Mouse (Mus musculus) subcutaneous adipose tissue, adult 2 months (tissue): ENCODE measurements around the gene Psg17. TPM values are rescaled to one million over a fixed set of nuclear protein-coding genes. Genes with fewer than 3 reads are reported as not detected.

ENCODE experiments used
- polyA plus RNA-seq: library from polyadenylated mRNA; depleted of rRNA; stranded (reverse); fragments of >200 nt; gene quantifications from 2 replicates; pipeline ENCODE4 v1.2.3, GENCODE M21; 2012; ENCODE audit warnings: low replicate concordance; rRNA removed

The Psg17 gene
- 0.58 TPM in 1 of 2 replicates, not detected in the other for polyA plus RNA-seq

DNA sequence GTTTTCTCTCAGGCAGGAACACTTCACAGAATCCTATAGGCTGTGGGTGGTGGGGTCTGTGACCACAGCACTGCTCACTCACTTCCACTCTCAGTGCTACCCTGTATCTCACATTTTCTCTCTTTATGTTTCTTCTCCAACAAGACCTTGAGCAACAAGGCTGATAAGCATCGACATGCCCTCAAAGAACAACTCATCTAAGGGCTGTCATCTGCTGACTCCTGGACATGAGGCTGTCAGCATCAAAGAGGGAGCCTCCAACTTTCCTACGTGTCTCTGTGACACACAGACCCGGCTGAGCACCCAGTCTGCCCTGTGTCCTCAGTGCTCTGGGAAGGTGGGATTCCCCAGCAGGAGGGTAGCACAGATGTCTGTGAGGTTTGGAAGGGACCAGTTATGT is at the start of gene Psg17:
Gene Psg17, minus strand, starts transcription at position 101 of the 400 bp plus-strand sequence.

DNA sequence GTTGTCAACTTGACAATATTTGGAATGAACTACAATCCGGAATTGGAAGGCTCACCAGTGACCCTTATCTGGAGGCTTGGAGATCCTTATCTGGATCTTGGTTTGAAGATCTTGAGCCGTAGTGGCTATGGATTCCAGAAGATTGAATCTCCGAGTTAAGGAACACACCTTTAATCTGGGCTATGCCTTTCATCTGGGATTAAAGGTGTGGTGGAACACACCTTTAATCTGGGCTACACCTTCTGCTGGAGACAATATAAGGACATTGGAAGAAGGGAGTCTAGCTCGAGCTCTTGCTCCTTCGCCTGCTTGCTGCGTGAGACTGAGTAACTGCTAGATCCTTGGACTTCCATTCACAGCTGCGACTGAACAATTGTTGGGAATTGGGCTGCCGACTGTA is 49.6 kb upstream of the Psg17 start, which contains the start of gene Pglyrp1:
Gene Pglyrp1, plus strand, starts transcription at position 301 of the 400 bp plus-strand sequence.

DNA sequence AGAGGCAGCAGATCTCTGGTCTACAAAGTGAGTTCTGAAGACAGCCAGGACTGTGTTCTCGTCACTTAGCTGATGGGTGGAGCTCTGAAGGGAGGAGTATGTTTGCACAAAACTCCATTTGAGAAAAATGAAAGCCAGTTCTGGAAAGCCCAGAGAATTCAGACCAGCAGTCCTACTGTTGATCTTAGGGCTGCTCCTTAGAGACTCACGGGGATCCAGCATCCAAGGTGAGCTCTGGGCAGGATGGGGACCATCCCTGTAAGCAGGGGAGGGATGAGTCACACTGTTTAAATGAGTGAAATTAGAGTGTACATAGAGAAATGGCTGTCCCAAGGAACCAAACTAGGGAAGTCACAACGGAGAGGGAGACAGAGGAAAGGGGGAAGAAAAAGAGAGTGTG is 18.5 kb upstream of the Psg17 start, which contains the start of gene Mill2:
Gene Mill2, plus strand, starts transcription at position 102 of the 400 bp plus-strand sequence.

DNA sequence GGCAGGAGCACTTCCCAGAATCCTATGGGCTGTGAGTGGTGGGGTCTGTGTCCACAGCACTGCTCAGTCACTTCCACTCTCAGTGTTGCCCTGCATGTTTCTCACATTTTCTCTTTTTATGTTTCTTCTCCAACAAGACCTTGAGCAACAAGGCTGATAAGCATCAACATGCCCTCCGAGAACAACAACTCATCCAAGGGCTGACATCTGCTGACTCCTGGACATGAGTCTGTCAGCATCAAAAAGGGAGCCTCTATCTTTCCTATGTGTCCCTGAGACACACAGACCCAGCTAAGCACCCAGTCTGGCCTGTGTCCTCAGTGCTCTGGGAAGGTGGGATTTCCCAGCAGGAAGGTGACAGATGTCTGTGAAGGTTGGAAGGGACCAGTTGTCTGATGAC is 23.0 kb downstream of the Psg17 start, which contains the start of gene Psg19:
Gene Psg19, minus strand, starts transcription at position 101 of the 400 bp plus-strand sequence.

Other genes with a start within 250 kb of the Psg17 start
- not detected in 2 replicates for gene Psg23, start 205.1 kb downstream of the Psg17 start, polyA plus RNA-seq
- not detected in 2 replicates for gene Psg21, start 164.9 kb downstream of the Psg17 start, polyA plus RNA-seq
- gene Psg20, start 135.4 kb downstream of the Psg17 start, polyA plus RNA-seq, result not detected in 2 replicates
- not detected in 2 replicates for gene Psg22, start 103.5 kb downstream of the Psg17 start, polyA plus RNA-seq
- not detected in 2 replicates for gene Psg19, start 23.1 kb downstream of the Psg17 start, polyA plus RNA-seq
- 11.8 and 24.6 TPM in 2 replicates for gene Mill2, start 18.4 kb upstream of the Psg17 start, polyA plus RNA-seq
- 6.4 and 56.4 TPM in 2 replicates for gene Pglyrp1, start 49.7 kb upstream of the Psg17 start, polyA plus RNA-seq
- gene Ccdc61, start 88.8 kb upstream of the Psg17 start, polyA plus RNA-seq, result 20.3 and 25.2 TPM in 2 replicates
- 1.6 and 2.5 TPM in 2 replicates for gene Nova2, start 104.3 kb upstream of the Psg17 start, polyA plus RNA-seq
- 0.26 TPM in 1 of 2 replicates, not detected in the other for gene Nanos2, start 165.8 kb upstream of the Psg17 start, polyA plus RNA-seq
- gene Mypop, start 169.6 kb upstream of the Psg17 start, polyA plus RNA-seq, result 5.2 and 17.4 TPM in 2 replicates
- gene Irf2bp1, start 182.4 kb upstream of the Psg17 start, polyA plus RNA-seq, result 16.7 and 38.8 TPM in 2 replicates
- not detected in 2 replicates for gene Foxa3, start 201.9 kb upstream of the Psg17 start, polyA plus RNA-seq
- 66.1 and 105 TPM in 2 replicates for gene Sympk, start 202.8 kb upstream of the Psg17 start, polyA plus RNA-seq
- not detected in 2 replicates for gene Rsph6a, start 233.1 kb upstream of the Psg17 start, polyA plus RNA-seq